Mouse (Mus musculus): ENCODE data around the gene Fkbp4. TPM values are rescaled to one million over a fixed set of nuclear protein-coding genes. Genes with fewer than 3 reads are reported as not detected.

The Fkbp4 gene
- polyA plus RNA-seq, 1 experiment from 2014 or later = 80.2 TPM

DNA sequence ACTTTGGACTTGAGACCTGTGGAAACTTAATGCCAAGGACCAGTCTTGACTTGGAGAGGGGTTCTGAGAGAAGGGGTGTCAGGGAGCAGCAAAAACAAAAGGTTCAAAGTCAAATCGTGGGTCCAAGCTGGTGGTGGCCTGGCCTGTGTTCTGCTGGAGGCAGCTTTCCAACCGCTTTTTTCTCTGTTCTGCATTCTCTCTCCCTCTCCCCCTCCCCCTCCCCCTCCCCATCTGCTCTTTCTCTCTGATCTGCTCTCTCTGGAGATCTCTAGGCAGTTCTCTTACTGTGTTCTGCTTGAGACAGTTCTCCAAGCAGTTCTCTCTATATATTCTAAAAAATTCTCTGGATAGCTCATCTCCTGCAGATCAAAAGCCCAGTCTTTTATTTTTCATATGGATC is 21.8 kb upstream of the Fkbp4 start:
- Histone ChIP-seq H3K27ac (ENCODE audit: low read depth) (no peak overlapping the region), H3K27me3 (ENCODE audit: insufficient read depth, low read length) (no peaks in the 10 kb centered on the region), H3K9ac (replicated peaks) (no peak overlapping the region), H3K9me3 (ENCODE audit: low read length) (no peaks in the 10 kb centered on the region), H3K4me3 (ENCODE audit: low read depth, low read length) (no peak overlapping the region), H3K36me3 (replicated peaks; ENCODE audit: insufficient read depth, low read length) (no peaks in the 10 kb centered on the region), H3K4me1 (ENCODE audit: insufficient read depth) (no peaks in the 10 kb centered on the region), H3K4me2 (ENCODE audit: low read depth, low read length) (no peak overlapping the region)
- ATAC-seq = no peak
- no peak for DNase-seq
- 33% methylated on average over 2 of the region's 2 CpGs for WGBS (ENCODE audit: insufficient replicate concordance)
- TF ChIP-seq CTCF (IDR thresholded peaks at IDR 0.05; ENCODE audit: low read depth) (no peak), EP300 (IDR thresholded peaks at IDR 0.05; ENCODE audit: low read depth) (no peak)

GRCm38 (mm10) chr6:128457186-128457585 is 18.7 kb upstream of the Fkbp4 start:
- Histone ChIP-seq H3K9ac (replicated peaks) (no peak overlapping the region), H3K4me3 (ENCODE audit: low read depth, low read length) (no peak overlapping the region), H3K4me2 (ENCODE audit: low read depth, low read length) (no peak overlapping the region), H3K27me3 (ENCODE audit: insufficient read depth, low read length) (no peaks in the 10 kb centered on the region), H3K4me1 (ENCODE audit: insufficient read depth) (no peaks in the 10 kb centered on the region), H3K36me3 (replicated peaks; ENCODE audit: insufficient read depth, low read length) (no peaks in the 10 kb centered on the region), H3K27ac (ENCODE audit: low read depth) (no peak overlapping the region), H3K9me3 (ENCODE audit: low read length) (no peaks in the 10 kb centered on the region)
- TF ChIP-seq CTCF (IDR thresholded peaks at IDR 0.05; ENCODE audit: low read depth) (no peak), EP300 (IDR thresholded peaks at IDR 0.05; ENCODE audit: low read depth) (no peak)
- 70% methylated on average over 5 of the region's 5 CpGs for WGBS (ENCODE audit: insufficient replicate concordance)
- ATAC-seq = no peak
- DNase-seq = no peak

- H3K9ac ChIP-seq (replicated peaks) = no peak overlapping the region
- no peaks in the 10 kb centered on the region for H3K9me3 ChIP-seq (ENCODE audit: low read length)
- H3K27me3 ChIP-seq (ENCODE audit: insufficient read depth, low read length) = no peaks in the 10 kb centered on the region
- H3K27ac ChIP-seq (ENCODE audit: low read depth) = no peak overlapping the region
- H3K36me3 ChIP-seq (replicated peaks; ENCODE audit: insufficient read depth, low read length) = no peaks in the 10 kb centered on the region
- H3K4me3 ChIP-seq (ENCODE audit: low read depth, low read length) = no peak overlapping the region
- TF ChIP-seq EP300 (IDR thresholded peaks at IDR 0.05; ENCODE audit: low read depth) = no peak
- TF ChIP-seq CTCF (IDR thresholded peaks at IDR 0.05; ENCODE audit: low read depth) = no peak
- ATAC-seq = no peak
- WGBS (ENCODE audit: insufficient replicate concordance) = 69% methylated on average over 12 of the region's 12 CpGs
- H3K4me1 ChIP-seq (ENCODE audit: insufficient read depth) = no peaks in the 10 kb centered on the region
- DNase-seq = no peak
- no peak overlapping the region for H3K4me2 ChIP-seq (ENCODE audit: low read depth, low read length)
Measured at GRCm38 (mm10) chr6:128455835-128456605, 17.5 kb upstream of the Fkbp4 start.

GRCm38 (mm10) chr6:128447063-128447462 is 8.6 kb upstream of the Fkbp4 start:
- Histone ChIP-seq H3K4me1 (ENCODE audit: insufficient read depth) (peaks cover 3% of the 10 kb centered on the region; the same call in 1 of the 2 replicates), H3K4me2 (ENCODE audit: low read depth, low read length) (no peak overlapping the region), H3K9me3 (ENCODE audit: low read length) (no peaks in the 10 kb centered on the region), H3K4me3 (ENCODE audit: low read depth, low read length) (no peak overlapping the region), H3K27ac (ENCODE audit: low read depth) (no peak overlapping the region), H3K9ac (replicated peaks) (no peak overlapping the region), H3K36me3 (replicated peaks; ENCODE audit: insufficient read depth, low read length) (no peaks in the 10 kb centered on the region), H3K27me3 (ENCODE audit: insufficient read depth, low read length) (no peaks in the 10 kb centered on the region)
- TF ChIP-seq EP300 (IDR thresholded peaks at IDR 0.05; ENCODE audit: low read depth) (no peak), CTCF (IDR thresholded peaks at IDR 0.05; ENCODE audit: low read depth) (no peak)
- no peak for ATAC-seq
- WGBS (ENCODE audit: insufficient replicate concordance) = 78% methylated on average over 5 of the region's 5 CpGs
- DNase-seq = no peak

GRCm38 (mm10) chr6:128445761-128446535 is 7.5 kb upstream of the Fkbp4 start:
- DNase-seq = peak; percentile 40
- no peaks in the 10 kb centered on the region for H3K36me3 ChIP-seq (replicated peaks; ENCODE audit: insufficient read depth, low read length)
- no peak overlapping the region for H3K27ac ChIP-seq (ENCODE audit: low read depth)
- no peak overlapping the region; the same call in 1 of the 2 replicates for H3K9ac ChIP-seq (replicated peaks)
- no peaks in the 10 kb centered on the region for H3K27me3 ChIP-seq (ENCODE audit: insufficient read depth, low read length)
- ATAC-seq = peak; percentile 70
- 20% methylated on average over 14 of the region's 14 CpGs for WGBS (ENCODE audit: insufficient replicate concordance)
- H3K9me3 ChIP-seq (ENCODE audit: low read length) = no peaks in the 10 kb centered on the region
- H3K4me3 ChIP-seq (ENCODE audit: low read depth, low read length) = peak overlapping the region; percentile 25
- TF ChIP-seq EP300 (IDR thresholded peaks at IDR 0.05; ENCODE audit: low read depth) (no peak), CTCF (IDR thresholded peaks at IDR 0.05; ENCODE audit: low read depth) (peak; percentile 74)
- peaks cover 3% of the 10 kb centered on the region; the same call in 1 of the 2 replicates for H3K4me1 ChIP-seq (ENCODE audit: insufficient read depth)
- H3K4me2 ChIP-seq (ENCODE audit: low read depth, low read length) = peak overlapping the region; percentile 47

DNA sequence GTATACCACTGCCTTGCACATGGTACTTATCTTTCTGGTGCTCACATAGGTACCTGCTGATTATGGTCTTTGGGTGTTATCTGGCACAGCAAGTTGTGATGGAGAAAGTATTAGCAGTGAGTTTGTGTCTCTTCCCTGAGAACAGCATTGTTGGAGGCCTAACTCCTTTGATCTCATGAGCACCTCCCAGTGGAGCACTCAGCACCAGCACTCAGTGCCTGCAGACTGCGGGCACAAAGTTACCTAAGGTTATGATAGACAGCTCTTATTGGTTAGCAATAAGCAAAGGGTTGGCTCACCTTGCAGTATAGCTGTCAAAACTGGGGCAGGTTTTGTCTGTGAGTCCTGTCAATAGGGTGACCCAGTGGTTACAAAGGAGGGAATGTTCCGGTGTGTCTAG is 1.8 kb upstream of the Fkbp4 start:
- WGBS (ENCODE audit: insufficient replicate concordance) = 78% methylated on average over 2 of the region's 2 CpGs
- Histone ChIP-seq H3K9me3 (ENCODE audit: low read length) (no peaks in the 10 kb centered on the region), H3K4me2 (ENCODE audit: low read depth, low read length) (no peak overlapping the region), H3K9ac (replicated peaks) (no peak overlapping the region), H3K27ac (ENCODE audit: low read depth) (no peak overlapping the region), H3K4me1 (ENCODE audit: insufficient read depth) (peaks cover 21% of the 10 kb centered on the region), H3K27me3 (ENCODE audit: insufficient read depth, low read length) (no peaks in the 10 kb centered on the region), H3K36me3 (replicated peaks; ENCODE audit: insufficient read depth, low read length) (peaks cover 7% of the 10 kb centered on the region; the same call in 1 of the 2 replicates), H3K4me3 (ENCODE audit: low read depth, low read length) (no peak overlapping the region)
- DNase-seq = no peak
- TF ChIP-seq CTCF (IDR thresholded peaks at IDR 0.05; ENCODE audit: low read depth) (peak; percentile 25; the same call in 1 of the 2 replicates), EP300 (IDR thresholded peaks at IDR 0.05; ENCODE audit: low read depth) (no peak)
- ATAC-seq = no peak
